Mouse (Mus musculus) MEL (cell line): ENCODE data around the gene Zfp868. TPM values are rescaled to one million over a fixed set of nuclear protein-coding genes. Genes with fewer than 3 reads are reported as not detected.
"Not testable (repeated sequence)": the region's sequence is repeated elsewhere in the genome, so short reads cannot be mapped to it uniquely, and the experiment has no call there.

Source experiments
- DNase-seq: peaks from one replicate; pipeline ENCODE4 v3.0.0; 2011; ENCODE audit warnings: low read depth, low spot score
- H3K27ac ChIP-seq: 2 replicates; pipeline ENCODE4 v1.5.1; 2012; ENCODE audit warnings: low read depth, mild to moderate bottlenecking, control low read depth, low read length, moderate library complexity; ENCODE audit not compliant: control insufficient read depth
- H3K27me3 ChIP-seq, 2 experiments: fragments of 150-350 bp in 1 of 2; sonication (generic) in 1 of 2; 2 replicates each; pipeline ENCODE4 v1.6.1; 2012; ENCODE audit warnings: low read length in 2 of 2, mild to moderate bottlenecking in 2 of 2, improper control_type of control experiment in 1 of 2, moderate library complexity in 1 of 2; ENCODE audit not compliant: insufficient read depth in 2 of 2, control insufficient read depth in 1 of 2
- H3K36me3 ChIP-seq, 2 experiments: 2 replicates each; pipeline ENCODE4 v1.6.1; 2012 to 2014; ENCODE audit warnings: low read length in 2 of 2, improper control_type of control experiment in 1 of 2, inconsistent platforms in 1 of 2, mild to moderate bottlenecking in 1 of 2; ENCODE audit not compliant: insufficient read depth in 2 of 2, control insufficient read depth in 1 of 2
- H3K4me1 ChIP-seq, 2 experiments: fragments of 150-350 bp in 1 of 2; sonication (generic) in 1 of 2; 2 replicates each; pipeline ENCODE4 v1.6.1; 2012; ENCODE audit warnings: low read length in 2 of 2, improper control_type of control experiment in 1 of 2, mild to moderate bottlenecking in 1 of 2; ENCODE audit not compliant: insufficient read depth in 2 of 2, control insufficient read depth in 1 of 2
- H3K4me3 ChIP-seq, 2 experiments: fragments of 150-350 bp in 1 of 2; sonication (generic) in 1 of 2; 2 replicates each; pipeline ENCODE4 v1.5.1; 2012; ENCODE audit warnings: low read depth in 2 of 2, low read length in 2 of 2, mild to moderate bottlenecking in 2 of 2, moderate library complexity in 2 of 2, control low read depth in 1 of 2, improper control_type of control experiment in 1 of 2; ENCODE audit not compliant: control insufficient read depth in 1 of 2, insufficient read depth in 1 of 2
- H3K79me2 ChIP-seq: 2 replicates; pipeline ENCODE4 v1.6.1; 2012; ENCODE audit warnings: mild to moderate bottlenecking, low read length, moderate library complexity; ENCODE audit not compliant: control insufficient read depth, poor library complexity, insufficient read depth
- H3K9ac ChIP-seq: 2 replicates; pipeline ENCODE4 v1.6.1; 2012; ENCODE audit warnings: low read depth, mild to moderate bottlenecking, control low read depth, low read length, moderate library complexity; ENCODE audit not compliant: control insufficient read depth, poor library complexity, severe bottlenecking
- H3K9me3 ChIP-seq: fragments of 150-350 bp; sonication (generic); replicated peaks from 2 replicates; pipeline ENCODE4 v1.6.1; 2012; ENCODE audit warnings: mild to moderate bottlenecking, low read length, improper control_type of control experiment, moderate library complexity; ENCODE audit not compliant: insufficient read depth
- EP300 ChIP-seq, 2 experiments: IDR thresholded peaks; 2 replicates each; pipeline ENCODE4 v1.6.1; 2011; ENCODE audit warnings: improper control_type of control experiment in 2 of 2, low read length in 2 of 2, low read depth in 1 of 2, mild to moderate bottlenecking in 1 of 2
- HCFC1 ChIP-seq: IDR thresholded peaks from 2 replicates; pipeline ENCODE4 v1.6.1; 2012; ENCODE audit warnings: low read depth, mild to moderate bottlenecking, inconsistent platforms, low read length, improper control_type of control experiment, moderate library complexity
- JUND ChIP-seq: IDR thresholded peaks from 2 replicates; pipeline ENCODE4 v1.6.1; 2011; ENCODE audit warnings: low read depth, mild to moderate bottlenecking, improper control_type of control experiment, low read length
- MAFK ChIP-seq: IDR thresholded peaks from 2 replicates; pipeline ENCODE4 v1.6.1; 2011; ENCODE audit warnings: low read depth, mild to moderate bottlenecking, low read length, improper control_type of control experiment, borderline replicate concordance
- MAX ChIP-seq: IDR thresholded peaks from 2 replicates; pipeline ENCODE4 v1.6.1; 2011; ENCODE audit warnings: low read length, improper control_type of control experiment
- MYB ChIP-seq: IDR thresholded peaks from 2 replicates; pipeline ENCODE4 v1.6.1; 2011; ENCODE audit warnings: mild to moderate bottlenecking, low read depth, low read length, improper control_type of control experiment
- MYC ChIP-seq: IDR thresholded peaks from 2 replicates; pipeline ENCODE4 v1.6.1; 2011; ENCODE audit warnings: low read depth, mild to moderate bottlenecking, low read length, improper control_type of control experiment, moderate library complexity
- NRF1 ChIP-seq: IDR thresholded peaks from 2 replicates; pipeline ENCODE4 v1.6.1; 2014; ENCODE audit warnings: low read depth, mild to moderate bottlenecking, inconsistent platforms, low read length, improper control_type of control experiment, moderate library complexity; ENCODE audit not compliant: poor library complexity, insufficient read depth, severe bottlenecking
- POLR2AphosphoS5 ChIP-seq: IDR thresholded peaks from 2 replicates; pipeline ENCODE4 v1.6.1; 2012; ENCODE audit warnings: low read depth, borderline replicate concordance, mild to moderate bottlenecking, inconsistent platforms, low read length, moderate library complexity, mixed read lengths
- RAD21 ChIP-seq: IDR thresholded peaks from 2 replicates; pipeline ENCODE4 v1.6.1; 2011; ENCODE audit warnings: mild to moderate bottlenecking, low read depth, low read length, improper control_type of control experiment
- SIN3A ChIP-seq: IDR thresholded peaks from 2 replicates; pipeline ENCODE4 v1.6.1; 2012; ENCODE audit warnings: low read length, improper control_type of control experiment, inconsistent platforms
- TBP ChIP-seq: IDR thresholded peaks from 2 replicates; pipeline ENCODE4 v1.8.0; 2011; ENCODE audit warnings: low read depth, low read length, improper control_type of control experiment
- ZC3H11A ChIP-seq: IDR thresholded peaks from 2 replicates; pipeline ENCODE4 v1.6.1; 2012; ENCODE audit warnings: low read depth, mild to moderate bottlenecking, inconsistent platforms, low read length, improper control_type of control experiment
- ZKSCAN1 ChIP-seq: IDR thresholded peaks from 2 replicates; pipeline ENCODE4 v1.6.1; 2012; ENCODE audit warnings: low read depth, mild to moderate bottlenecking, inconsistent platforms, low read length, improper control_type of control experiment, moderate library complexity
- polyA plus RNA-seq, 2 experiments: library from polyadenylated mRNA; stranded (reverse) in 1 of 2; unstranded in 1 of 2; fragments of >175 nt in 1 of 2; fragments of >200 nt in 1 of 2; gene quantifications; 2 replicates each; pipeline versions ENCODE4 v1.2.1 to v1.2.4; 2012; ENCODE audit warnings: low replicate concordance in 2 of 2, low read depth in 1 of 2; ENCODE audit not compliant: insufficient read length in 2 of 2, insufficient read depth in 1 of 2, missing spikeins in 1 of 2
- total RNA-seq: library from RNA; depleted of rRNA; stranded (reverse); fragments of 300-350 nt; gene quantifications from 2 replicates; pipeline ENCODE4 v1.2.3, GENCODE M21; 2012; rRNA removed

The Zfp868 gene
- total and polyA plus RNA-seq, 3 experiments: 11.3 to 12.7 TPM; not detected in 1

DNA sequence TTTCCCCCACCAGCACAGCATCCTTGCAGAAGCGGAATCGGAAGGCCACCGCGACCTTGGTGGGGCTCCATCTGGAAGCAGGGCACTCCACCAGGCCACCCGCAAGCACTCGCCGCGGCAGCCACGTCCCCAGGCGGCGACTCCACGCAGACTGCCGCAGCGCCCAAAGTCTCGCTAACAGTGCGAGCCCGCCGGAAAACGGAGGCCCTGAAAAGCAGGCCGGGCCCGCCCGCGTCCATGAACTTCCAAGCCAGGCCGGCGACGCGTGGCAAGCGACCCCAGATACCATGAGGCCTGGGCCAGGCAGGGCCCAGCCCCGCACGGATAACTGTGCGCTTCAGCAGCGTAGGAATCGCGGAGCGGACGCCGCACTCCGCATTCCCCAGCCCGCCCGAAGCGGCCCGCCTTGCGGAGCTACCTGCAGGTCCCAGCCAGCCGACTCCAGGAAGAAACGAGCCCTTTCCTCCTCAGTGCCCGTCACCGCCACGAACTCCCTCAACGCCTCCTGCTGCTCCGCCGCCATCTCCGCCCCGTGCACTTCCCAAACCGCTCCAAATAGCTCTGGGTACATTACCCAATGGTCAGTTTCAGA is 40.6 kb downstream of the Zfp868 start:
- Histone ChIP-seq H3K36me3 (no peaks in the 10 kb centered on the region), H3K9me3 (no peaks in the 10 kb centered on the region), H3K27ac (no peak overlapping the region), H3K27me3 (no peaks in the 10 kb centered on the region), H3K4me1 (no peaks in the 10 kb centered on the region), H3K9ac (peak overlapping the region; percentile 42; the same call in 1 of the 2 replicates), H3K79me2 (no peaks in the 10 kb centered on the region), H3K4me3 (no peak overlapping the region)
- DNase-seq: no peak
- TF ChIP-seq POLR2AphosphoS5 (no peak), HCFC1 (no peak), EP300 (IDR thresholded peaks at IDR 0.05; ENCODE audit: low read depth in 1 of 2, low read length in 2 of 2) (no peak), MAX (no peak), SIN3A (no peak), NRF1 (no peak), MAFK (no peak), TBP (no peak), RAD21 (no peak), MYC (no peak), ZKSCAN1 (no peak), JUND (no peak), ZC3H11A (no peak), MYB (no peak)

DNA sequence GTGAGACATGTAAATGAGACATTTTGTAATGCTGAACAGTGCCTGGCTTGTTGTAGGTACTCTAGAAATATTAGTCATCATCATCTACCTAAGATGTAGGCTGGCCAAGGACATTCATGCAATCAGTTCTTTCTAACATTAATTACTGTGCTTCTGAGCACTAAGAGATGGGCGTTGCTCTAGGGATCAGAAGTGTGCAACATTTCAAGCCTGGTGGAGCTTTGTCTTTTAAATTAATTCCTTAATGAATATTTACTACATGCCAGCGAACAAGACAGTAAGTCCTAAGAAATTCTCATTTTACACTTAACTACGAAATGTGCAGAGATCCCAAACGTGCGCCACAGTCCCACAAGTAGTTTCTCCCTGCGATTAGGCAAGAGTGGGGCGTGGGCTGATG is 41.1 kb downstream of the Zfp868 start:
- not testable (repeated sequence) for H3K9ac ChIP-seq, DNase-seq, H3K36me3 ChIP-seq, H3K79me2 ChIP-seq, H3K9me3 ChIP-seq, H3K4me3 ChIP-seq, H3K27ac ChIP-seq, H3K4me1 ChIP-seq, H3K27me3 ChIP-seq

Other genes with a start within 250 kb of the Zfp868 start
- gene Gm9495, start 172.0 kb downstream of the Zfp868 start, total RNA-seq: not detected in 2 replicates
- gene Gm9495, start 172.0 kb downstream of the Zfp868 start, polyA plus RNA-seq: not detected
- not detected in 2 replicates for gene Gm7697, start 102.6 kb downstream of the Zfp868 start, total RNA-seq
- gene Gm7697, start 102.6 kb downstream of the Zfp868 start, polyA plus RNA-seq: not detected
- 0.58 and 0.78 TPM in 2 replicates for gene Zfp964, start 28.9 kb upstream of the Zfp868 start, total RNA-seq
- gene Zfp964, start 28.9 kb upstream of the Zfp868 start, polyA plus RNA-seq: under 1 TPM in 1 of 2 experiments, not detected in 1; 0.52 TPM
- gene Zfp869, start 85.2 kb upstream of the Zfp868 start, total RNA-seq: 15.7 and 17.9 TPM in 2 replicates
- 10 to 100 TPM in 1 of 2 experiments, not detected in 1; 13.0 TPM for gene Zfp869, start 85.2 kb upstream of the Zfp868 start, polyA plus RNA-seq
- 0.46 and 0.65 TPM in 2 replicates for gene Zfp963, start 124.4 kb upstream of the Zfp868 start, total RNA-seq
- under 1 TPM in 1 of 2 experiments, not detected in 1; 0.95 TPM for gene Zfp963, start 124.4 kb upstream of the Zfp868 start, polyA plus RNA-seq
- gene Gm20422, start 149.3 kb upstream of the Zfp868 start, total RNA-seq: 0.46 TPM in 1 of 2 replicates, not detected in the other
- gene Gm20422, start 149.3 kb upstream of the Zfp868 start, polyA plus RNA-seq: not detected
- gene Atp13a1, start 165.6 kb upstream of the Zfp868 start, total RNA-seq: 50.9 and 52.4 TPM in 2 replicates
- 10 to 100 TPM in 1 of 2 experiments, not detected in 1; 83.7 TPM for gene Atp13a1, start 165.6 kb upstream of the Zfp868 start, polyA plus RNA-seq
- 10.5 and 12.3 TPM in 2 replicates for gene Zfp866, start 165.6 kb upstream of the Zfp868 start, total RNA-seq
- gene Zfp866, start 165.6 kb upstream of the Zfp868 start, polyA plus RNA-seq: 10 to 100 TPM in 1 of 2 experiments, not detected in 1; 11.7 TPM
- gene Gmip, start 183.1 kb upstream of the Zfp868 start, total RNA-seq: 21.8 and 26.0 TPM in 2 replicates
- gene Gmip, start 183.1 kb upstream of the Zfp868 start, polyA plus RNA-seq: 10 to 100 TPM in 1 of 2 experiments, not detected in 1; 52.4 TPM
- 0.77 and 0.85 TPM in 2 replicates for gene Lpar2, start 196.9 kb upstream of the Zfp868 start, total RNA-seq
- 1 to 10 TPM in 1 of 2 experiments, not detected in 1; 2.8 TPM for gene Lpar2, start 196.9 kb upstream of the Zfp868 start, polyA plus RNA-seq
- 7.2 and 9.3 TPM in 2 replicates for gene Pbx4, start 206.9 kb upstream of the Zfp868 start, total RNA-seq
- 10 to 100 TPM in 1 of 2 experiments, not detected in 1; 15.6 TPM for gene Pbx4, start 206.9 kb upstream of the Zfp868 start, polyA plus RNA-seq